Mouse (Mus musculus) v-Abl transformed pro-B cells (cell line): ENCODE data around the gene Sh3tc1.

Experiments used
- in situ Hi-C, 2 experiments: fragments of 400-800 bp; cut with MboI; formaldehyde crosslinking; loops; one replicate each; pipeline ENCODE4 v1.15.1; 2025; ENCODE audit not compliant: unreplicated experiment in 2 of 2

Gene Sh3tc1

DNA sequence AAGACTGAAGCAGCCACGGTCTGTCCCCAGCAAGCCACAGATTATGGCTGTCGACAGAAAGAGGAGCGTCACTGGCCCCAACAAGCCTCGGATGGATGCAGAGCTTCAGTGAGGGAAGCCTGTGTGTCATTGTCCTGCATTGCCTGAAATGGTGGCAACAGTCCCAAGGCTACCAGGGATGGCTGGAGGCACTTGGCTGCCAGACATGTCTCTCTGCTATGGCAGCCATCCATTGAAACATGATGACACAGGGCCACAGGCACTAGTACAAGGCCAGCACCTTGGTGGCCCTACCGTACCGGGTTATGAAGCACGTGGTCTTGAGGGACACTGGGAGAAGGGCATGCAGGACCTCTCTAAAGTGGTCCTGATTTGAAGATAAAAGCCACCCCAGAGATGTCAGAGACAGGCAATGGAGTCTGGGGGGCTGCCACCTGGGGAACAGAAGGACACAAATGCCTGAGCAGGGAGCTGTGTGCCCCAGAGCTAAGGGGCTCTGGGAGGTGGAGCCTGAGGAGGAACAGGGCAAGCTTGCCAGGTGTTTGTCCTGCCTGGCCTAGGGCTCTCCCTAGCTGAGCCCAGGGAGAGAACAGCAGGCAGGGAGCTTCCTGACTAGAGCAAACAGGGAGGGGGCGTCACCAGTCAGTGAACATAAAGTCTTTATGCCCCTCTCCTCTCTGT is 49.2 kb downstream of the Sh3tc1 start:
- in situ Hi-C loops, result no loop called here

DNA sequence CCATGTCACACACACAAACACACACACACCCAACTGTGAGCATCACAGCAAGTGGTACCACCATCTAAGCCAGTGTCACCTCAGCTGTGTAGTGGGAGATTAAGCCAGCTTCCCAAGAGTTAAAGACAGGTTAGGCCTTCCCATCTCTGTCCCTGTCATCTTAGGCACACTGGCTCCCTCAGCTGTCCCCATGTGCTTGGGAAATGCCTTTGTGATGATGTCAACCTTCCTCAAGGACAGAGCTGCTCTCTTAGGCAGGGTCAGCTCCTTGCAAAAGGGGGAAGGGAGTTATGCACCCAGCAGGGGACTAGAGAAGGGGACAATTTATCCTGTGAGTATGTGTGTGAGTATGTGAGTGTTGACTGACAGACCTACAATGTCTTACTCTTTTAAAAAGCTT is 50.4 kb downstream of the Sh3tc1 start:
- in situ Hi-C loops, result no loop called here

DNA sequence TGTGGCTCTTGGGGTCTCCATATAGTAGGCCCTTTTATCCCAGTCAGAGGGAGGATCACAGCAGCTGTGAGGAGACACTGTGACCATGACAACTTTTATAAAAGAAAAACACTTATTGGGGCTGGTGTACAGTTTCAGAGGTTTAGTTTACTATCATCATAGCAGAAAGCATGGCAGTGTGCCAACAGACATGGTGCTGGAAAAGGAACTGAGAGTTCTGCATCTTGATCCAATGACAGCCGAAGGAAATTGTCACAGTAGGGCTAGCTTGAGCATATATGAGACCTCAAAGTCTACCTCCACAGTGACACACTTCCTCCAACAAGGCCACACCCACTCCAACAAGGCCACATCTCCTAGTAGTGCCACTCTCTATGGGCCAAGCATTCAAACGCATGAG is 50.9 kb downstream of the Sh3tc1 start:
- in situ Hi-C loops, result no loop called here

DNA sequence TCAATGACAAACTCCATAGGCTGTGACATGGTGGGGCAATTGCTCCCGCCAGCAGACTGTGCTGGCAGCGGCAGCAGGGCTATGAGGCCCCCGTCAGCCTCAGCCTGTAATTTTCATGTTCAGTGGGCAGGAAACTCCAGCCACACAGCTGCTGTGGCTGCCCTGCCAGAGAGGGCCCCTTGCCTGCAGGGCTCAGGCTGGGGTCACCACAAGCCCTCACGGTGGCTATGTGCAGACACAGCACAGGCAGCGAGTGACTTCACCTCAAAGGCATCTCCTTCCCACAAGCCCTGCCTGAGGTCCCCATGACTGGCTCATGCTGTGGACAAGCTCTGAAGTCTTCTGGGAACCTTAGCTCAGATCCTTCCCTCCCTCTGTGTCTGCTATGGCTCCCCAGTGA is 52.7 kb downstream of the Sh3tc1 start:
- in situ Hi-C loops, result no loop called here

DNA sequence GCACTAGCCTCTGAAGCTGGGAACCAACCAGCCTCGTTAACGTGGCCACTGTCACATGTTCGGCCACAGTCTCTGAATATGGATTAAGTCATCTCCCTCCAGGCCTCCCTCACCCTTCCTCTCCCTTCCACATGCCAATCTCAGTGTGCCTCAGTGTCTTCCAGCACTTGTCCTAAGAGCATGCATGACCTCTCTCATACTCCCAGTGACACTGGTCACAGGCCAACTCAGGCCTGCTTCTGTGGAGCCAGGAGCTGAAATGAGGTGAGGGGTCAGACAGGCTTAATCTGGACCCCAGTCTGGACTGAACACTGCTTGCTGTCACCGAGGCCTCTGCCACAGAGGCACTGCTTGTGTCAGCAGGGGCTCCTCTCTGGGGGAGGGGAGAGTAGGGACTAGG is 53.5 kb downstream of the Sh3tc1 start:
- in situ Hi-C loops, result no loop called here

DNA sequence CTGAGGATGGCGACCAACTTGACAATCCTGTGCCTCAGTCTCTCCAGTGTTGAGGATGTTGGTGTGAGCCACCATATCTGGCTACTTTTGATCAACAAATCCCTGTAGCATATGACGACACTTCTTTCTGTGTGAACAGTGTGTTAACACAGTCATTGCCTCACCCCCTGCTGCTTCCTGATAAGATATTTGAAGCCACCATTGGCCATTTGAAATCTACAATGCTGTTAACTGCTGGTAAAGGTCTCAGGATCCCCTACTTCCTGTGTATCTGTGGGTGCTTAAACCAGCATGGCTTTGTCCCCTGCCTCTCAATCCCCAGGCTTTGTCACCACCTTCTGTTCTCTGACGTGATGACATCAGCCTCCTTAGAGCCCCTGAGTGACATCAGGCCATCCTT is 54.7 kb downstream of the Sh3tc1 start:
- in situ Hi-C loops, result no loop called here

DNA sequence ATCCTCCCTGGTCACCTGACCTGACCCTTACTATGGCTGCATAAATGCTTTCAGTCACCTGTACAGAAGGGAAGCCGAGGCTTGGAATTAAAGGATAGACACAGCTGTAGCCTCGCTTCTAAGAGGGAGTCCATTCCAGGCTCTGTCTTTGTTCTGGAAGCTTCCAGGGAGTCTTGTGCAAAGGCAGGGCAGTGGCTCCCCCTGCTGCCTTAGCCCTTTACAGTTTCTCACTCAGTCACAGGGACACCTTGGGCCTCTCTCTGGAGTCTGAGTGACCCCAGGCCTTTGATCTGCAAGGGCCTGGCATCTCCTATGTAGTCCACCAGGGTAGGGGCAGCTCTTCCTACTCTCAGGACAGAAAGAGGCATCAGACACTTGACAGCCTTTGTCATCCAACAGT is 58.8 kb downstream of the Sh3tc1 start:
- in situ Hi-C loops, result no loop called here

DNA sequence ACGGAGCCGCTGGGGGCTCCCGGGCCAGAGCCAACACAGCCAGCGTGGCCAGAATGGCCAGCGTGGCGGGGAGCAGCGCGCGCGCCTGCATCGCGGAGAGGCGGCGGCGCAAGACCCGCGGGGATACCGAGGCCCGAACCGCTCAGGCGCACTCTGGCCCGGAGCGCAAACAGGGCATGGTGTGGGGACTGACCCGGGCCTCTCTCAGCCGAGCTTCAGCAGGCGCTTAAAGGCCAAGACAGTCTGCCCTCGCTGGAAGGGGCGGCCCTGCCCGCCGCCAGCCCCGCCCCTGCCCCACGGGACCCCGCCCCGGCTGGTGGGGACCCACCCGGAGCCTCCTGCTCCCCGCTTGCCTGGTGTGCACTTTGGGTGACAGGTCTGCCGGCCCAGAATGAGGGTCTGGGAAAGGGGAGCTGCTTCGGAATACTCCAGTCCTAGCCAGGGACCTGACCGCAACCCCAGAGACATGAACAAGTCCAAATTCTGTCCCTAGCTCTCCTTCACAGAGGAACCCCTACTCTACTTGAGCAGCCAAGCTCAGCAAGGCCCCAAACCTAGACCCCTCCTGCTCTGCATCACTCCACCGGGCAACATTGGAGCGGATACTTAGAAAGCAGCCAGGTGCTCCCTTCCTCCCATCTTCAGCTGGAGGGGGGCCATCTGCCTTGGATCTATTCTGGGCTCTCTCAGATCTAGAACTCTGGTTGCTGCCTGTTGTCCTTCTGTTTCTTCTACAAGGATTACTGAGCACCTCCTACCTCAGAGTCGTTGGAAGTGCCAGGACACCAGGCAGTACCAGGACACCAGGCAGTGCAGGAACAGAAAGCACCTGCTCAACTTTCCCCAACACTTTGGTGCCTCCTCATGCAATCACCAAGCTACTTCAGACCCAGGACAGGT is 60.3 kb downstream of the Sh3tc1 start, which contains the start of gene Htra3:
Gene Htra3 (minus strand): TSS at position 527 of the 900 bp plus-strand sequence.
- in situ Hi-C loops, result no loop called here

DNA sequence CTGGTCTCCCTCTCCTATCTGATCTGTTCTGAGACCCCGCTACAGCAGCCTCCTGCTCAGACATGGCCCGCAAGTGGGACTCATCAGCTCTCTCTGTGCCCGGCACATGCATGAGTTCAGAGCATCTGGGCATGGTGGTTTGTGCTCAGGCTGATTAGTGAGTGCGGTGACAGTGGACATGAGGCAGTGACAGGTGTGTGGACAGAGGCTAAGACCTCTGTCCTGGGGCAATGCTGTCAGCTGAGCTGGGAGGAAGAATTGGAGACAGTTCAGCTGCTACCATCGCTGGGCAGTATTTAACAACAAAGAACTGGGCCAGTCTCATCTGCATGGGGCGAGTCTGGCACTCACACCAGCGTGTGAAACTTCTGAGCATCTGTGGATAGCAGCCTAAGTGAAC is 62.8 kb downstream of the Sh3tc1 start:
- in situ Hi-C loops, result no loop called here

DNA sequence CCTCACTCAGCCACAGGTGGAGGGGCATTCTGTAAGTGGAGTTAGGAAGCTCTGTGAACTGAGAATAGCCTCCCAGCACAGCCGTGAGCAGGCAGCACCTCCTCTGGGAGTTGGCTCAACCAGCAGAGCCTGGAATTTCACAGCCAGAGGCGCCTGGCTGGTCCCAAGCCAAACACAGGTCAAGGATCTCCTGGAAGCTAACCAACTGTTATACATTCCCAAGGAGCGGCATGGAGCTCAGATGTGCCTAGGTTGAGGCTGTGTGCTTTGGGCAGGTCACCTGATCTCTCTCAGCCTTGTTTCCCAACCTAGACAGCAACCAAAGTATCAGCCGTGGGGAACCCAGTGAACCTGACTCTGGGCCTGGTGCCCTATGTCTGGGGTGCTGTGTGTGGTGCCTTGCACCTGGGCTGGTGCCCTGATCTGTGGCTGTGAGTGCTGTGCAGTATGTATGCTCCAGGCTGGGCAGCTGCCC is 65.7 kb downstream of the Sh3tc1 start:
- in situ Hi-C loops, result no loop called here

DNA sequence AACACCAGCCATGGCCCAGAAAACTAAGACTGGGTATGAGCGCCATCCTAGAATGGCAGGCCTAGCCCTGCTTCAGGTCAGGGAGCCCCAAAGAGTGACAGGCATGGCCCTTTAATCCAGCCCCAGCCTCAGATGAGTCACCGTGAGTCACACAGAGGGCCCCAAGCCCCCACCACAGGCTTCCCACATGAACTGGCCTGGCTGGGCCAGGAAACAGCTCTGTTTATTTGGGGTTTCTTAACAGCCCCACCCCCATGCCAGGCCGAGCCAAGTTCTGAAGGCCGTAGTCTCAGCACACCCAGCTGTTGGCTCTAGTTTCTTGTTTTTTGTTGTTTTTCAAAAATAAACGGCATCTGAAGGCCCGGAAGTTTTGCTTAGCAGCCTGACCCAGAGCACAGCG is 66.7 kb downstream of the Sh3tc1 start:
- in situ Hi-C loops, result no loop called here

DNA sequence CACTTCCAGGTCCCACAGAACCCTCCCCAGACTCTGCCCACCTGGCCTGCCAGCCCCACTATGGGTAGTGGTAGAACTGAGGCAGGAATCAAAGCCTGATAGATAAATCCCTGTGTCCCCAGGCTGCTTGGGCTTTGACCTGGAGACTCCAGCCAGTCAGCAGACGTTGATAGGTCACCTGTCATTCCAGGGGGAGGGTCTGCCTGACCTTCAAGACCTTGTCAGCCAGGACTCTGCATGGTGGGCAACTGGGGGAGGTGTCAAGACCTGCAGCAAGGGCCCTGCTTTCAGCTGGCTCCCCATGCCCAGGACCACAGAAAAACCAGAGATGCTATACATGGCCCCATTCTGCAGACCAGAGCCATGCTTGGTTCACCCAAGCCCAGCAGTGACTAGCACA is 67.2 kb downstream of the Sh3tc1 start:
- in situ Hi-C loops, result no loop called here

DNA sequence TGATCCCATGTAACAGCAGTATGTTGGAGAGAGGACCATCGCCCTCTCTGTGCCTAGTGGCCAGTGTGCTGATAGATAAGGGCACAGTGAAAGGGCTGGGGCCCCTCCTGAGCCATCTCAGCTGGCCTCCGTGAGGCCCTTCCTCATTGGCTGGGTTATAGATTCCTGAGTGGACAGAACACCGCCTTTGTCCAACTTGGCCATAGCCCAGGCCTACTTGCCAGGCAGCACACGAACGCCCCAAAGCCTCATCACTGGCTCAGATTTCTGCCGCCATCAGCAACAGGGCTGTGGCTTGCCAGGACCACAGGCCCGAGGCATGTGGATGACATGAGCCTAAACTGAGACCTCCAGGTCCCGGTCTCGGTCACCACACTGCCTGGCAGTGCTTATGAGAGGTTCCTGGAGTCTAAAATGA is 68.3 kb downstream of the Sh3tc1 start:
- in situ Hi-C loops, result no loop called here

DNA sequence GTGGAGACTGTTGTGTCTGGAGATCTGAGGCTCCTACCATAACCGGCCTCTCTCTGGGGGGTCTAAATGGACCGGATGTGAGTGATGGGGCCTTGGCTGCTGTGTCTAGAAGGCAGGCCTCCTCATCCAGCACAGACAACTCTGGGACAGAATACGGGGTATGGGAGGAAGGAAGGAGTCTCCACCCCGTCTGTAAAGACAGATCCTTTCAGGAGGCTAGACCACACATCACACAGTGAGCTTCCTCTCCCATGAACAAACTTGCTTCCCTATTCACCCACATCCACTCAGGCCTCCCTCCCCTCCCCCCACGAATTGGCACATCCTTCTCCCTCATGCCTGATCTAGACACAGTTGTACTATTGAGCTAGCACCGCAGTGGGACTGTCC is 69.4 kb downstream of the Sh3tc1 start:
- in situ Hi-C loops, result no loop called here

DNA sequence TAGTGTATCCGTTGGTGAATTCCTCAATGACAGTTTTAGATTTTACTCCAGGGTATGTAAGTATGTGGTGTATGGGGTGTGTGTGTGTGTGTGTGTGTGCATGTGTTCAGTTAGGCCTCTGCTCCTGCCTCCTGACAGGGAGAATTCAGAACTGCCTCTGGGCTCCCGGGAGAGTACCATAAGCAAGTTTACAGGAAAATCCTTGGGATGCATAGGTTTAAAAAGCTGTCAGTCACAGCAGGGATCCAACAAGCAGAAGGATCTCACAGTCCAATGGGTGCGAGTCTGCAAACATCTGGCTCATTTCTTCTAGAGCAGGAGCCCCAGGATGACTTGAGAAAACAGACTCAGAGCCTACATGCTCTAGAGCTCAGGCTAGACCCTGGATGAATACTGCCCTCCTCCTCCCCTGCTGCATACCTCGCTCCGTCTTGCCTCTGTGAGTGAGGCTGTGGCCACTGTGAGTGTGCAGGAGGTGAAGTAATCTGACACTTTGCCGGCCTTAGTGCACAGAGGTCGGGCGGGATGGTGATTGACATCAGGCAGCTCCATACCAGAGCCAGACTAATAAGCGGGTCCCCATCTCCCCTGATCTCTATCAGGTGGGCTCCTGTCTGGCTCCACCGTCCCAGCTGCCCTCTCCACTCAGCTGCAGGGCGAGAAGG is 69.9 kb downstream of the Sh3tc1 start:
- in situ Hi-C loops, result no loop called here

DNA sequence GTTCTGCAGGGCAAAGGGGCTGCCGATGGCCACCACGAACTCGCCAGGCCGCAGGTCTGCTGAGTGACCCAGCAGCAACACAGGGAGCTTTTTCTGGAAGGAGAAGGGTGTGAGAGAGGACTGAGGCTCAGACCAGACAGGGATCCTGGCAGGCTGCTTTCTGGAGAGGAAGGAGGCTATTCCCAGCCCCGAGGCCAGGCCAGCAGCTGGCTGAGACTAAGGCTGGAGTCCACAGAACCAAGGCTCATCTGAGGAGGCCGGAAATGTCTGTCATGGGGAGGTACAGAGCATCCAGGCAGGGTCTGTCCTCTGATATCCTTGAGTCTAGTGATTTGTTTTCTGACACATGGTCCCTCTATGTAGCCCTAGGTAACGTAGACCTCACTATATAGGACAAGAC is 73.6 kb downstream of the Sh3tc1 start:
- in situ Hi-C loops, result no loop called here

DNA sequence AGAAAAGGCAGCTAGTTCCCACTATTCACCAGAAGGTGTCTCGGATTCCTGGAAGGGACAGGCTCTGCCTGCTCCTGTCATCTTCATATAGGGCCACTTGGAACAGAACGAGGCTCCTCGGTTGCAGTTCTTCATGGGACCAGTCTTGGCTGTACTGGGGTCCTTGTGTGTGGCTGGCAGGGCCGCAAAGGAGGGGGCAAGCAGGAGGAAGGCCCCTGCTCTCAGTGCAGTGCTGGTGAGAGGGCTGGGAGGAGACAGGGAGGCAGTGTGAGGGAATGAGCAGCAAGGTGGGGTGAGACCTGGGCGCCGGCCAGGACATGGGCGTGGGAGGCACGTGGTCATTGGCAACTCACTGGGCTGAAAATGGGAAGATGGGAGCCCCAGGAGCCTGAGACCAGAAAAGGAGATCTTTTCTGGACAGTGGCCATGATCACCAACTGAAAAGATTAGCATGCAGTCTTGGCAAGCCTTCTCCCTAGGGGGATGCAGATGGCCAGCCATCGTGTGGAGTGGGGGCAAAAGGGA is 77.7 kb downstream of the Sh3tc1 start:
- in situ Hi-C loops, result no loop called here

DNA sequence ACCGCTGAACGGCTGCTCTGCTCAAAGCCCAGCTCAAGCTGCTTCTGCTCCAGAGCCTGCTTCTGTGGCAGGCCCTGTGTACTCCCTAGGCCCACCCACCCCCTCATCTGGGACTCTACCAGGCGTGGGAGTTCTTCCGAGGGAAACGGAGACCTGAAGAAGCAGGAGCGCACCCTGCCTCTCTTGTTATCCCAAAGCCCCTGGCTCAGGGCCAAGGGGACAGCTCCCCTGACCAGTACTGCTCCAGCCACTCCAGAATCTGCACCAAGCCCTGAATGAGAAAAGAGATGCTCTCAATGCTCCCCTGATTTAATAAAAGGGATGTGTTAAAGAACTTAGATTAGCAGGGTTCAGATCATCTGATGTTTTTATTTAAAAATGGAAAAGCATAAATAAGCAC is 78.6 kb downstream of the Sh3tc1 start:
- in situ Hi-C loops, result no loop called here

DNA sequence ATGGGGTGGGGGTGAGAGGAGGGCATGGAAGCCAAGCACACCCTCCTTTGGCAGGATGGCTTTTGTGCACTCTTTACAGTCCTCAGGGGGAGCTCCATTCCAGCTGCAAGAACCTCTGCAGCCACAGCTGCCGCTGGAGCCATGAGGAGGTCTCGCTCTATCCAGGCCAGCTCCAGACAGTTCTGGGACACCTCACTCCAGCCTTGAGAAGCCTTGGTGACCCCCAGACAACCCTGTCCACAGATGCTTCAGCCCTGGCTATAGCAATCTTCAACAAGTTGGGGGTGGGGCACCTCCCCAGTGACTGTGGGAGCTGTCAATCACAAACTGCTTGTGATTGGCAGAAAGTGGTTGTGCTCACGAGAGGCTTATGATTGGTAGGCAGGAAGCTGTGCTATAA is 80.3 kb downstream of the Sh3tc1 start:
- in situ Hi-C loops, result no loop called here

DNA sequence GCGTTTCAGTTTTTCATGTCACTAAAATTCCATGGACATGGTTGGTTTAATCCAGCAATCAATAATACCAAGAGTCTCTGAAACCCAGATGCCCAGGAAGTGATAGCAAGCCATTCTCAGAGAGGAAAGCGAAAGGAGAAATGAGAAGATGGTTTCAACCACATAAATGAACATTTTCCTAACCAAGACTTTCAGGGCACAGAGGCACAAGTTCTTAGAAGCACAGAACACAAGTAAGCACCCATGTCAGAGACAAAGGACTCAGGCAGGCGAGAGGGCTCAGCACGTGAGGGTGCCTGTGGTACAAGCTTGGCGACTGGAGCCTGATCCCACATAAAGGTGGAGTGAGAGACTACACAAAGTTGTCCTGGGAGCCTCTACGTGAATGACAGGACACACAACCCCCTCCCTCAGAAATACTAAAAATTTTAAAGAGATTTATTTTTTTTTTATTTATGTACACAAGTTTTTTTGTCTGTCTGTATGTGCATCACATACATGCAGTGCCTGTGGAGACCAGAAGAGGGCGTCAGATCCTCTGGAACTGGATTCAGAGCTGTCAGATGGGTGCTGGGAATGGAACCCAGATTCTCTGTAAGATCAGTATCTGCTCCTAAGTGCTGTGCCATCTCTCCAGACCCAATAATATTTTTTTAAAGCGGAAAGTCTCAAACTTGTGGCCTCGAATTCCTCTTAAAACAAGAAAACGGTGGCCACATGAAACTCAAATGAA is 83.9 kb downstream of the Sh3tc1 start:
- in situ Hi-C loops, result no loop called here
